ENCODE assay signal across 8 mouse cellular contexts in genomic region chr9:61573634-61574359, GRCm38 (mm10).
DNase-seq lines count a peak whose midpoint lies in the region; ATAC-seq lines count a peak whose summit lies in the region.

No protein-coding gene starts in this region.

- intact Hi-C loops in left cerebral cortex, postnatal 36 days (cut with DNase I) = loop anchor here (10.0 kb wide), 1 partner anchor 121 kb away; no protein-coding TSS in a partner anchor

- WGBS in hindbrain, embryonic 11.5 days = 32% methylated on average over 21 of the region's 21 CpGs

- H3K27me3 ChIP-seq in hindbrain, embryonic 11.5 days (ENCODE audit: control insufficient read depth, insufficient read depth, low read length) = no peaks in the 10 kb centered on the region

- peak overlapping the region; percentile 85 for H3K27ac ChIP-seq in hindbrain, embryonic 11.5 days (ENCODE audit: low read depth, low read length)

- no peak overlapping the region for H3K4me3 ChIP-seq in hindbrain, embryonic 11.5 days (ENCODE audit: low read depth, low read length)

- peak overlapping the region; percentile 42 for H3K9ac ChIP-seq in hindbrain, embryonic 11.5 days (ENCODE audit: low read depth, low read length)

- peaks cover 8% of the 10 kb centered on the region for H3K4me1 ChIP-seq in hindbrain, embryonic 11.5 days (replicated peaks; ENCODE audit: control insufficient read depth, insufficient read depth, low read length)

- peak; percentile 90 for ATAC-seq in hindbrain, embryonic 11.5 days (ENCODE audit: low FRiP score)

- H3K4me2 ChIP-seq in hindbrain, embryonic 11.5 days (replicated peaks; ENCODE audit: low read depth, low read length) = 0 out of 2 replicates have a peak overlapping the region, but pooled peaks have one; percentile 11

- DNase-seq in adrenal gland, adult 18-20 months (ENCODE audit: low spot score in 2 of 2) = peak; percentile 28 to 35
- DNase-seq in cerebellum, adult 9-10 months = peak; percentile 20
- peak; percentile 77 for DNase-seq in hindbrain, embryonic 11.5 days (ENCODE audit: low spot score)
- peak; percentile 70 to 72 for DNase-seq in left cerebral cortex, postnatal 36 days (ENCODE audit: low spot score in 2 of 2)
- DNase-seq in right cerebral cortex, postnatal 36 days (ENCODE audit: low spot score in 2 of 2) = peak; percentile 72 to 86
- DNase-seq in kidney, adult 8-10 months = no peak
- DNase-seq in natural killer cell, adult 2 months (ENCODE audit: low spot score in 2 of 2) = no peak
- no peak for DNase-seq in lung, postnatal 10 days

- no peaks in the 10 kb centered on the region for H3K36me3 ChIP-seq in hindbrain, embryonic 11.5 days (ENCODE audit: control insufficient read depth, insufficient read depth, low read length)

- no peaks in the 10 kb centered on the region for H3K9me3 ChIP-seq in hindbrain, embryonic 11.5 days (ENCODE audit: control insufficient read depth, low read length)

Comparison
In these comparisons a context has a peak if more than half of its experiments do, and no peak if none do; other contexts are left out.
1. DNase-seq: peak in adrenal gland, adult 18-20 months (2 of 2), cerebellum, adult 9-10 months (single experiment), hindbrain, embryonic 11.5 days (single experiment), left cerebral cortex, postnatal 36 days (2 of 2) and right cerebral cortex, postnatal 36 days (2 of 2); none in kidney, adult 8-10 months (0 of 2), natural killer cell, adult 2 months (0 of 2) and lung, postnatal 10 days (single experiment).